Mouse (Mus musculus): ENCODE results near the gene Dhx34.

Dhx34 gene

GRCm38 (mm10) chr7:16160702-16161101 lies 61.1 kb downstream of the Dhx34 start:
- DNase-seq: no peak

- no peak for DNase-seq
These were observed 63.1 kb downstream of the Dhx34 start for GRCm38 (mm10) chr7:16158735-16159134.

GRCm38 (mm10) chr7:16156105-16156714 lies 65.6 kb downstream of the Dhx34 start:
- DNase-seq: peak; percentile 63

- peak; percentile 63 for DNase-seq
These were observed 66.5 kb downstream of the Dhx34 start for GRCm38 (mm10) chr7:16155132-16155872.

GRCm38 (mm10) chr7:16153522-16153921 lies 68.3 kb downstream of the Dhx34 start:
- peak; percentile 74 for DNase-seq

- no peak for DNase-seq
These were observed 71.4 kb downstream of the Dhx34 start for GRCm38 (mm10) chr7:16150191-16151145.

- DNase-seq: peak; percentile 94
These were observed 72.6 kb downstream of the Dhx34 start for GRCm38 (mm10) chr7:16149241-16149640.

- no peak for DNase-seq
These were observed 74.2 kb downstream of the Dhx34 start for GRCm38 (mm10) chr7:16147643-16148042.

All from right cerebral cortex, adult 18-20 months (tissue).